Mouse (Mus musculus) midbrain, postnatal 0 days (tissue): Measurements from ENCODE around the gene Mybbp1a. TPM values are rescaled to one million over a fixed set of nuclear protein-coding genes. Genes with fewer than 3 reads are reported as not detected.
A peak's percentile ranks its signal among the peaks of the same experiment; 100 is the strongest.

ENCODE experiments used
- ATAC-seq: fragments of 200-750 bp; cut with Nextera tagmentation; 2 replicates; pipeline ENCODE4 v1.8.0; 2017; ENCODE audit warnings: moderate number of reproducible peaks, mild to moderate bottlenecking, moderate TSS enrichment, moderate library complexity; ENCODE audit not compliant: low FRiP score
- DNase-seq: peaks from one replicate; pipeline ENCODE4 v3.0.0-alpha.2; 2015; ENCODE audit warnings: low spot score
- H3K27ac ChIP-seq: fragments of 300-500 bp; sonication (generic); 2 replicates; pipeline ENCODE4 v1.5.1; 2014; ENCODE audit warnings: low read depth, mild to moderate bottlenecking, low read length, mixed read lengths
- H3K27me3 ChIP-seq: fragments of 300-500 bp; sonication (generic); 2 replicates; pipeline ENCODE4 v1.6.1; 2014; ENCODE audit warnings: low read length, control low read depth, mixed read lengths; ENCODE audit not compliant: insufficient read depth
- H3K36me3 ChIP-seq: fragments of 300-500 bp; sonication (generic); 2 replicates; pipeline ENCODE4 v1.6.1; 2014; ENCODE audit warnings: low read length, control low read depth, mixed read lengths; ENCODE audit not compliant: insufficient read depth
- H3K4me1 ChIP-seq: fragments of 300-500 bp; sonication (generic); 2 replicates; pipeline ENCODE4 v1.6.1; 2014; ENCODE audit warnings: mild to moderate bottlenecking, control low read depth, antibody characterized with exemption, low read length, mixed read lengths; ENCODE audit not compliant: insufficient read depth
- H3K4me2 ChIP-seq: fragments of 300-500 bp; sonication (generic); 2 replicates; pipeline ENCODE4 v1.6.1; 2014; ENCODE audit warnings: low read depth, mild to moderate bottlenecking, low read length, mixed read lengths; ENCODE audit not compliant: poor library complexity, severe bottlenecking
- H3K4me3 ChIP-seq: fragments of 300-500 bp; sonication (generic); 2 replicates; pipeline ENCODE4 v1.5.1; 2014; ENCODE audit warnings: low read depth, mild to moderate bottlenecking, low read length, moderate library complexity
- H3K9ac ChIP-seq: fragments of 300-500 bp; sonication (generic); replicated peaks from 2 replicates; pipeline ENCODE4 v1.6.1; 2014; ENCODE audit warnings: mild to moderate bottlenecking, low read length, moderate library complexity, mixed read lengths; ENCODE audit not compliant: poor library complexity, severe bottlenecking
- H3K9me3 ChIP-seq: fragments of 300-500 bp; sonication (generic); 2 replicates; pipeline ENCODE4 v1.6.1; 2016; ENCODE audit warnings: low read length, control low read depth
- CTCF ChIP-seq: IDR thresholded peaks from 2 replicates; pipeline ENCODE4 v1.5.1; 2016; ENCODE audit warnings: antibody characterized with exemption, mild to moderate bottlenecking
- WGBS: fragments of 180-500 bp; shearing (Covaris S2); extraction: QIAGEN DNeasy Blood & Tissue Kit; methylation state at CpG from one replicate; pipeline ENCODE4 v1.1.7; 2014; 5-methylcytosine and 5-hydroxymethylcytosine counted together
- polyA plus RNA-seq: library from polyadenylated mRNA; unstranded; fragments of >200 nt; fragmentation: Nextera tagmentation; extraction: Ambion mirVana; gene quantifications from 2 replicates; pipeline ENCODE4 v1.2.1, GENCODE M21; 2015
- total RNA-seq: library from RNA; depleted of rRNA; stranded (reverse); fragments of >200 nt; gene quantifications from 2 replicates; pipeline ENCODE4 v1.2.3, GENCODE M21; 2014

Gene Mybbp1a
- total and polyA plus RNA-seq, 2 experiments from 2014 or later: 25.9 to 50.0 TPM

- no peak for ATAC-seq
- no peak for TF ChIP-seq CTCF
- H3K4me3 ChIP-seq: no peak overlapping the region
- no peaks in the 10 kb centered on the region for H3K9me3 ChIP-seq
- no peaks in the 10 kb centered on the region for H3K4me1 ChIP-seq
- no peaks in the 10 kb centered on the region for H3K36me3 ChIP-seq
- no peaks in the 10 kb centered on the region; the same call in 1 of the 2 replicates for H3K27me3 ChIP-seq
- DNase-seq: no peak
- 68% methylated on average over 8 of the region's 8 CpGs for WGBS
- H3K4me2 ChIP-seq: no peak overlapping the region
- no peak overlapping the region for H3K27ac ChIP-seq
- H3K9ac ChIP-seq: no peak overlapping the region
These were observed 35.0 kb upstream of the Mybbp1a start for GRCm38 (mm10) chr11:72406079-72406675.

GRCm38 (mm10) chr11:72407081-72407480 lies 34.1 kb upstream of the Mybbp1a start:
- no peaks in the 10 kb centered on the region for H3K36me3 ChIP-seq
- DNase-seq: no peak
- peaks cover 3% of the 10 kb centered on the region; the same call in 1 of the 2 replicates for H3K4me1 ChIP-seq
- no peak overlapping the region for H3K4me3 ChIP-seq
- H3K27me3 ChIP-seq: no peaks in the 10 kb centered on the region; the same call in 1 of the 2 replicates
- ATAC-seq: no peak
- no peak overlapping the region for H3K9ac ChIP-seq
- WGBS: 24% methylated on average over 3 of the region's 3 CpGs
- no peaks in the 10 kb centered on the region for H3K9me3 ChIP-seq
- H3K27ac ChIP-seq: no peak overlapping the region
- H3K4me2 ChIP-seq: no peak overlapping the region
- no peak for TF ChIP-seq CTCF

GRCm38 (mm10) chr11:72407574-72407973 lies 33.6 kb upstream of the Mybbp1a start:
- Histone ChIP-seq H3K9me3 (no peaks in the 10 kb centered on the region), H3K27me3 (no peaks in the 10 kb centered on the region; the same call in none of the 2 replicates), H3K27ac (no peak overlapping the region), H3K9ac (no peak overlapping the region), H3K4me1 (peaks cover 3% of the 10 kb centered on the region; the same call in 1 of the 2 replicates), H3K36me3 (no peaks in the 10 kb centered on the region), H3K4me2 (no peak overlapping the region), H3K4me3 (no peak overlapping the region)
- WGBS: 32% methylated on average over 7 of the region's 7 CpGs
- ATAC-seq: no peak
- TF ChIP-seq CTCF: no peak
- no peak for DNase-seq

GRCm38 (mm10) chr11:72408451-72409170 lies 32.5 kb upstream of the Mybbp1a start:
- ATAC-seq (no peak), DNase-seq (no peak)
- Histone ChIP-seq H3K9me3 (no peaks in the 10 kb centered on the region), H3K27ac (no peak overlapping the region), H3K4me3 (no peak overlapping the region), H3K4me2 (no peak overlapping the region), H3K27me3 (no peaks in the 10 kb centered on the region; the same call in none of the 2 replicates), H3K4me1 (peaks cover 3% of the 10 kb centered on the region; the same call in 1 of the 2 replicates), H3K9ac (no peak overlapping the region), H3K36me3 (no peaks in the 10 kb centered on the region)
- WGBS: 64% methylated on average over 9 of the region's 9 CpGs
- TF ChIP-seq CTCF: no peak

- H3K4me1 ChIP-seq: peaks cover 3% of the 10 kb centered on the region; the same call in 1 of the 2 replicates
- no peaks in the 10 kb centered on the region for H3K9me3 ChIP-seq
- DNase-seq (no peak), ATAC-seq (no peak)
- no peak overlapping the region for H3K9ac ChIP-seq
- no peaks in the 10 kb centered on the region for H3K36me3 ChIP-seq
- H3K27me3 ChIP-seq: no peaks in the 10 kb centered on the region; the same call in none of the 2 replicates
- no peak overlapping the region for H3K4me3 ChIP-seq
- no peak for TF ChIP-seq CTCF
- no peak overlapping the region for H3K27ac ChIP-seq
- WGBS: 78% methylated on average over 12 of the region's 12 CpGs
- peak overlapping the region; percentile 94 for H3K4me2 ChIP-seq
These were observed 31.3 kb upstream of the Mybbp1a start for GRCm38 (mm10) chr11:72409649-72410385.
